In genomic region chr9:69453901-69454666, GRCm38 (mm10) we compare ENCODE assay signal across 8 mouse cellular contexts. TPM values are rescaled to one million over a fixed set of nuclear protein-coding genes. Genes with fewer than 3 reads are reported as not detected.
DNase-seq lines count a peak whose midpoint lies in the region; ATAC-seq and TF ChIP-seq lines count a peak whose summit lies in the region.

No protein-coding gene starts in this region.

- H3K36me3 ChIP-seq in kidney, embryonic 16.5 days (ENCODE audit: insufficient read depth, low read length): no peaks in the 10 kb centered on the region
- H3K36me3 ChIP-seq in heart, embryonic 13.5 days: peaks cover 6% of the 10 kb centered on the region; the same call in 1 of the 2 replicates
- H3K36me3 ChIP-seq in limb, embryonic 15.5 days: no peaks in the 10 kb centered on the region
- H3K36me3 ChIP-seq in midbrain, postnatal 0 days (ENCODE audit: insufficient read depth, low read length): no peaks in the 10 kb centered on the region

- 6% methylated on average over 32 of the region's 32 CpGs for WGBS in kidney, embryonic 16.5 days
- WGBS in heart, embryonic 13.5 days: 1% methylated on average over 32 of the region's 32 CpGs
- WGBS in limb, embryonic 15.5 days: 3% methylated on average over 32 of the region's 32 CpGs
- 10% methylated on average over 30 of the region's 32 CpGs for WGBS in midbrain, postnatal 0 days

- TF ChIP-seq CTCF in brain, embryonic 14.5 days (IDR thresholded peaks at IDR 0.05; ENCODE audit: borderline replicate concordance, extremely low read depth, insufficient read depth, insufficient read length): no peak
- no peak for TF ChIP-seq CTCF in midbrain, postnatal 0 days (IDR thresholded peaks at IDR 0.05)

- no peaks in the 10 kb centered on the region for H3K27me3 ChIP-seq in kidney, embryonic 16.5 days (ENCODE audit: insufficient read depth, low read length)
- H3K27me3 ChIP-seq in heart, embryonic 13.5 days (replicated peaks): no peaks in the 10 kb centered on the region
- no peaks in the 10 kb centered on the region for H3K27me3 ChIP-seq in limb, embryonic 15.5 days
- peaks cover 14% of the 10 kb centered on the region for H3K27me3 ChIP-seq in midbrain, postnatal 0 days (ENCODE audit: insufficient read depth, low read length)

- no peak for DNase-seq in kidney, postnatal 25 days
- peak; percentile 19 for DNase-seq in brain, embryonic 14.5 days (ENCODE audit: low read depth)
- DNase-seq in midbrain, postnatal 0 days (ENCODE audit: low spot score): no peak
- no peak for DNase-seq in urinary bladder, adult 2 months (ENCODE audit: low spot score)

- no peaks in the 10 kb centered on the region for H3K9me3 ChIP-seq in kidney, embryonic 16.5 days (ENCODE audit: low read length)
- no peaks in the 10 kb centered on the region for H3K9me3 ChIP-seq in heart, embryonic 13.5 days
- no peaks in the 10 kb centered on the region for H3K9me3 ChIP-seq in limb, embryonic 15.5 days
- no peaks in the 10 kb centered on the region for H3K9me3 ChIP-seq in midbrain, postnatal 0 days (ENCODE audit: low read length)

- H3K4me3 ChIP-seq in kidney, embryonic 16.5 days (ENCODE audit: low read length): peak overlapping the region; percentile 74
- peak overlapping the region; percentile 67 for H3K4me3 ChIP-seq in heart, embryonic 13.5 days
- H3K4me3 ChIP-seq in limb, embryonic 15.5 days: peak overlapping the region; percentile 72
- H3K4me3 ChIP-seq in midbrain, postnatal 0 days (ENCODE audit: low read depth, low read length): peak overlapping the region; percentile 39

- H3K4me2 ChIP-seq in kidney, embryonic 16.5 days (replicated peaks; ENCODE audit: low read depth, low read length): peak overlapping the region; percentile 73
- H3K4me2 ChIP-seq in heart, embryonic 13.5 days: peak overlapping the region; percentile 85
- H3K4me2 ChIP-seq in limb, embryonic 15.5 days: peak overlapping the region; percentile 62
- peak overlapping the region; percentile 60 for H3K4me2 ChIP-seq in midbrain, postnatal 0 days (ENCODE audit: low read depth, low read length, poor library complexity, severe bottlenecking)

- ATAC-seq in kidney, embryonic 16.5 days (ENCODE audit: low FRiP score, low TSS enrichment): peak; percentile 32
- peak; percentile 40; the same call in 1 of the 2 replicates for ATAC-seq in heart, embryonic 13.5 days (ENCODE audit: extremely low read depth, insufficient number of reproducible peaks, low FRiP score, low TSS enrichment)
- peak; percentile 7; the same call in 1 of the 2 replicates for ATAC-seq in limb, embryonic 15.5 days (ENCODE audit: insufficient number of reproducible peaks, low FRiP score, low TSS enrichment, low read depth)
- no peak for ATAC-seq in midbrain, postnatal 0 days (ENCODE audit: low FRiP score)
- no peak for ATAC-seq in erythroid progenitor cell, adult 5-6 weeks (replicated peaks; ENCODE audit: low FRiP score, poor library complexity, severe bottlenecking)

- no peak for TF ChIP-seq POLR2A in brain, embryonic 14.5 days (IDR thresholded peaks at IDR 0.05; ENCODE audit: borderline replicate concordance, extremely low read depth, insufficient read depth, insufficient read length, poor library complexity, severe bottlenecking)

- peaks cover 54% of the 10 kb centered on the region for H3K4me1 ChIP-seq in kidney, embryonic 16.5 days (ENCODE audit: insufficient read depth, low read length)
- H3K4me1 ChIP-seq in heart, embryonic 13.5 days: peaks cover 65% of the 10 kb centered on the region
- H3K4me1 ChIP-seq in limb, embryonic 15.5 days: peaks cover 59% of the 10 kb centered on the region
- H3K4me1 ChIP-seq in midbrain, postnatal 0 days (ENCODE audit: insufficient read depth, low read length): peaks cover 7% of the 10 kb centered on the region; the same call in 1 of the 2 replicates

- peak overlapping the region; percentile 89 for H3K9ac ChIP-seq in kidney, embryonic 16.5 days (replicated peaks; ENCODE audit: low read length)
- H3K9ac ChIP-seq in heart, embryonic 13.5 days: peak overlapping the region; percentile 97
- peak overlapping the region; percentile 78 for H3K9ac ChIP-seq in limb, embryonic 15.5 days
- 0 out of 2 replicates have a peak overlapping the region, but pooled peaks have one; percentile 2 for H3K9ac ChIP-seq in midbrain, postnatal 0 days (replicated peaks; ENCODE audit: low read length, poor library complexity, severe bottlenecking)

- H3K27ac ChIP-seq in kidney, embryonic 16.5 days (ENCODE audit: low read length): peak overlapping the region; percentile 95
- peak overlapping the region; percentile 88 for H3K27ac ChIP-seq in heart, embryonic 13.5 days (replicated peaks)
- peak overlapping the region; percentile 99 for H3K27ac ChIP-seq in limb, embryonic 15.5 days
- H3K27ac ChIP-seq in midbrain, postnatal 0 days (ENCODE audit: low read depth, low read length): no peak overlapping the region; the same call in 1 of the 2 replicates

RNA-seq across cellular contexts. Expression of gene Anxa2, which starts 0.7 kb away (rescaled TPM):
- 669 and 753 TPM in 2 replicates for polyA plus RNA-seq in kidney, embryonic 16.5 days (2015; fragmentation: Nextera tagmentation; extraction: Ambion mirVana)
- 93.5 and 132 TPM in 2 replicates for polyA plus RNA-seq in brain, embryonic 14.5 days (2012; rRNA removed)
- polyA plus RNA-seq in heart, embryonic 13.5 days (2015; fragmentation: Nextera tagmentation; extraction: Ambion mirVana): 450 and 490 TPM in 2 replicates
- polyA plus RNA-seq in limb, embryonic 15.5 days (2015; fragmentation: Nextera tagmentation; extraction: Ambion mirVana): 1,913 and 2,040 TPM in 2 replicates
- total RNA-seq in midbrain, postnatal 0 days (2014; rRNA removed): 68.4 and 73.2 TPM in 2 replicates
- polyA plus RNA-seq in midbrain, postnatal 0 days (2015; fragmentation: Nextera tagmentation; extraction: Ambion mirVana): 69.2 and 79.1 TPM in 2 replicates
- 536 and 671 TPM in 2 replicates for polyA plus RNA-seq in urinary bladder, adult 2 months (2012; rRNA removed)
- total RNA-seq in erythroid progenitor cell, adult 5-6 weeks (2015; ENCODE audit: low replicate concordance): 40.7 and 70.3 TPM in 2 replicates
- 17.9 and 34.8 TPM in 2 replicates for total RNA-seq in erythroid progenitor cell, adult 5-6 weeks (2017; ENCODE audit: low replicate concordance)

RNA-seq across cellular contexts. Expression of gene Ice2, which starts 56.4 kb away (rescaled TPM):
- 21.0 and 22.1 TPM in 2 replicates for polyA plus RNA-seq in kidney, embryonic 16.5 days (2015; fragmentation: Nextera tagmentation; extraction: Ambion mirVana)
- polyA plus RNA-seq in brain, embryonic 14.5 days (2012; rRNA removed): 9.1 and 9.2 TPM in 2 replicates
- polyA plus RNA-seq in heart, embryonic 13.5 days (2015; fragmentation: Nextera tagmentation; extraction: Ambion mirVana): 10.7 and 11.7 TPM in 2 replicates
- 13.0 and 14.5 TPM in 2 replicates for polyA plus RNA-seq in limb, embryonic 15.5 days (2015; fragmentation: Nextera tagmentation; extraction: Ambion mirVana)
- total RNA-seq in midbrain, postnatal 0 days (2014; rRNA removed): 7.3 and 8.9 TPM in 2 replicates
- 4.9 and 5.0 TPM in 2 replicates for polyA plus RNA-seq in midbrain, postnatal 0 days (2015; fragmentation: Nextera tagmentation; extraction: Ambion mirVana)
- polyA plus RNA-seq in urinary bladder, adult 2 months (2012; rRNA removed): 8.0 and 8.5 TPM in 2 replicates
- 4.2 and 15.5 TPM in 2 replicates for total RNA-seq in erythroid progenitor cell, adult 5-6 weeks (2015; ENCODE audit: low replicate concordance)
- total RNA-seq in erythroid progenitor cell, adult 5-6 weeks (2017; ENCODE audit: low replicate concordance): 1.9 and 3.1 TPM in 2 replicates

Comparison
In these comparisons a context has a peak if more than half of its experiments do, and no peak if none do; other contexts are left out.
1. ATAC-seq: peak in kidney, embryonic 16.5 days (single experiment), heart, embryonic 13.5 days (single experiment) and limb, embryonic 15.5 days (single experiment); none in midbrain, postnatal 0 days (single experiment) and erythroid progenitor cell, adult 5-6 weeks (single experiment).
2. H3K9ac ChIP-seq: peak in every context shown above with its lines; median percentile 97 in heart, embryonic 13.5 days; 89 in kidney, embryonic 16.5 days; 78 in limb, embryonic 15.5 days; 2 in midbrain, postnatal 0 days.
3. Peak in every context shown above with its lines, with median percentiles within 50 percentile points of each other: H3K4me2 ChIP-seq and H3K4me3 ChIP-seq.